Mouse (Mus musculus) kidney, adult 18-20 months (tissue): ENCODE results near the gene Gpr27.

Source experiments
- DNase-seq: peaks from one replicate; pipeline ENCODE4 v3.0.0; 2021

Gene Gpr27

DNA sequence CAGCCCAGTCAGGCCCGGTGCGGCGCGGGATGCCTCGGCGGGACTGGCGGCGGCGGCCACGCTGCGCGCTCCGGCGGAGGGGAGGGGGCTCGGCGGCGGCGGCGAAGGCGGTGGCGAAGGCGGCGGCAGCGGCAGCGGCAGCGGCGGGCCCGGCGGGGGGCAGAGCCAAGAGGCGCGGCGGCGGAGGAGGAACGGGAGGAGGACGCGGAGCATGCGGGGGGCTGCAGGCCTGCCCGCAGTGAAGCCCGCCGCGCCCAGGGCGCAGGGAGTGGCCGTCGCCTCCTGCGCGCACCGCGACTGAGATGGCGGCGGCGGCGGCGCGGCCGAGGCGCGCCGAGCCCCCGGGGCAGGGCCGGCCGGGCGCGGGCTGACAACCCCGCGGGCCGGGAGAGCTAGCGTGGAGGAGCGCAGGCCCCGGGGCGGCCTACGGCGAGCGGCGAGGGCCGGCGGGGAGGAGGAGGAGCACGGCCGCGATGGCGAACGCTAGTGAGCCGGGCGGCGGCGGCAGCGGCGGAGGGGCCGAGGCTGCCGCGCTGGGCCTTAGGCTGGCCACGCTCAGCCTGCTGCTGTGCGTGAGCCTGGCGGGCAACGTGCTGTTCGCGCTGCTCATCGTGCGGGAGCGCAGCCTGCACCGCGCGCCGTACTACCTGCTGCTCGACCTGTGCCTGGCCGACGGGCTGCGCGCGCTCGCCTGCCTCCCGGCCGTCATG is at the start of gene Gpr27:
Gene Gpr27, plus strand, starts transcription at position 474 of the 710 bp plus-strand sequence.
- peak; percentile 29 for DNase-seq

DNA sequence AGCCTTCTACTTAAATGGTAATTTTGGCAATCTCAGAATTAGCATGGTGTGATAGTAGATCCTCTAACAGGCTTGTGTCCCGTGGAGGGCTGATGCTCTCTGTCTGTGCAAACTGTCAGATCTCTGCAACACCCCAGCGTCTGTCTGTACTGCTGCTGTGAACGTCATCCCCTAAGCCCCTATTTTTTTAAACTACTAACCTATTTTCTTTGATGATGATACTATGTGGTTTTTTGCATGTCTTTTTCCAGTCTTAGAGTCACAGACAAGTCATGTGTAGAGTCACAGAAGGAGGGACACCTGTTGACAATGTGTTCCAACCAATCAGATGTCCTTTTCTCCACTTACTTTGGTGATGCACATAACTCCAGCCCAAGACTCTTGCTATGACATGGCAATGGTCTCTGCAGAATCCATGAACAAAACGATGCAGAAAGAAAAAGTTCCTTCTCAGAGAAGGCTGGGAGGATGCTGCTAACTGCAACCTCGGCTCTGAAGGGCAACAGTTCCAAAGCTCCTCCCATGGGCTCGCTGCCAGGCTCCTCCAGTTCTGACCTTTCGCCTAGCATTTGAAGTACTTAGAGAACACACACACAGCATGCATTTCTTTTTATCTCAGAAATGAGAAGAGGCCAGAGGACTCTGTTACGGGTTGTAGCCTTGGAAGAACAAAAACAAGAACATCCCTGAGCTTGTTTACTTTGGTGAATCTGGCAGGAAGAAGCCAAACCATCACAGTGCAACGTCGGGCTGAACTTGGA is 48.9 kb upstream of the Gpr27 start:
- peak; percentile 75 for DNase-seq

DNA sequence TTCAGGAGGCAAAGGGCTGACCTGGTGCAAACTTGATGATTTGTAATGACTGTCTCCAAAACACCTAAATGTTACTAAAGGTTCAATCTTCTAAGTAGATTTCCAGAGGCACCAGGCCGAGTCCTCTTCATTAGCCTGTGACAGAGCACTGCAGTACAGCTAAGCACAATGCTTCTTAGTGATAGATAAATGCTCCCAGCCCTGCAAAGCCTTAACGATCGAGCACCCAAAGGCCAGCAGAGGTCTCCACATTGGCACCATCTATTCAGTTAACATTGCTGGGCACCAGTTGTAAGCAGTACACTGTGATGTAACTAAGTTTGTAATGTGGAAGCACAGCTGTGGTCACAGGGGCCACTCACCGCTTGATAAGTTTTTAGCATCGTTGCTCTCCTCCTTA is 48.1 kb upstream of the Gpr27 start:
- DNase-seq: no peak

DNA sequence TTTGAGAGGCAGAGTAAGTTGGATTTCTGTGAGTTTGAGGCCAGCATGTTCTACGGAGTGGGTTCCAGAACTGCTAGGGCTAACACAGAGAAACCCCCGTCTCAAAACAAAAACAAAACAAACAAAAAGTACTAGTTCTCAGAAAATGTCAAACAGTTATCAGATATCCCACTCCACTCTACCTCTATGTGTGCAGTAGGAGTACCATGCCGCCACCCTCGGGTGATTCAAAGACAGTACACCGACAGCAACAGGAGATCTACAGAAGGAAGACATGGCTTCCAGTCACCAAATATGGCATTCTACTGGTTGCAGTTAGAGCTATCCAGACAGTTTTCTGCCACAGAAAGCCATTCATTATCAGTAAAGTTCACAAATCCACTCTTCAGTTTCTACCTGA is 47.6 kb upstream of the Gpr27 start:
- no peak for DNase-seq

DNA sequence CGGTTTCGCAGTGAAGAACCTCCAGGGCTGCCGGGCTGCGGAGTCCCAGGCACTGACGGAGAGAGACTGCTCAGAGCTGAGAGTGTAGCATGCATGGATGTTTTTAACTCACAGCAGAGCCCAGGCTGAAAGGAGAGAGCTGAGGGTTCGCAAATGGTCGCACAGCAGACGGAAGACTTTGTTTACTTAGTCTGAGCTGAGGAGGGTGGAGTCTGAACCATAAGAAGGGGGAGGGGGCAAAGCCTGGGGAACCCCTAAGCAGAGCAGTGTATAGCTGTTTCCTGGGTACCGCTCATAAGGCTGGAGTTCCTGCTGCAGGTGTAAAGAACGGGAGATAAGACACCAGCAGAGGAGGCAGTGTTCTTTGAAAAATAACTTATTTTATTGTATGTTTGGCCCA is 46.1 kb upstream of the Gpr27 start:
- DNase-seq: no peak

DNA sequence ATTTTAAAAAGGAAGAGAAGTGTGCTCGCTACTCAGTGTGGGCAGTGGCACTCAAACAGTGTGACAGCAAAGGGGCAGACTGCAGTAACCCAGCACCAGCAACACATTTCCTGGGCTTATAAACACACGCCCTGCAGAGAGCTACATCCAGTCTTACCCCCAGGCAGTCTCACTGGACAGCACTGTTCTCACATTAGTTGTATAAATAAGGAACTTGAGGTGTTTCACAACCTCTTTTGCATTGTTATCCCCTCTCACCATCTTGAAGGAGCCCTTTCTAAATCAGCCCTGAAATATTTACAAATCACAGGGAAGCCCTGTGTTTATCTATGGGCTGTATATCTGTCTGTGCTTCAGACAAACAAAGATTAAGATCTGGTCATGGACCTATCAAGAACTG is 43.2 kb upstream of the Gpr27 start:
- no peak for DNase-seq

DNA sequence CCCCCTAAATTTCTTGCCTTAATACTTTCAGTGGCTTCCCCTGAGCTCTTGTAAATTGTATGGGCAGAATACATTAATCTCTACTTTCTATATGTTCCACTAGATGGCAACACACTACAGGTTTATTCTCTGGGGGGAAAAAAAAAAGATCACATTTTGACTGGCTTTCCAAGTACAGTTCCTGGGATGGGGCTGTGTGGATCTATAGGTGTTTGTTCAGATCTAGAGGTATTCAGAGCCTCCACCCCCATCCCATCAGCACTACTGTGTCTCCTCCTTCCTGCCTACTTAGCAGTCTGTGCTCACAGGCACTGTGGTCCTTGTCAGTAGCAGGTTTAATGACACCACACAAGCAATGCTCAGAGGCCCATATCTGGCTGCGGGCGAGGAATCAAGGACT is 40.1 kb upstream of the Gpr27 start:
- DNase-seq: no peak

DNA sequence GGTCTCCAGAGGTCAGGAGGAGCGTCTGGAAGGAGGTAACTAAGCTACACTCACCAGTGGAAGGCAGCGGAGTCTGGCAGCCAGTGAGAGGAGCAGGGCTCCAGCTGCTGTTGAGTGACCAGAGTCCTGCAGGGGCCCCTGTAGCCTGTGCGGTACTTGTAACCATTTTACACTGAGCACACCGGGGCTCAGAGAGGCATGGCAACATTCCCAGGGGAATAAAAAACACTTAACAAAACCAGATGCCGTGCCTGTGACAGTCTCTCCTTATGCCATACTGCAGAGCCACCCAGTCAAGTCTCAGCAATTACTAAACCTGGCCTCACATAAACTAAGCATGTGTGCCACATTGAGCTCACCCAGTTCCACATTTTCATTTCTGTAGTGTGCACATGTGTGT is 38.1 kb upstream of the Gpr27 start:
- DNase-seq: no peak

DNA sequence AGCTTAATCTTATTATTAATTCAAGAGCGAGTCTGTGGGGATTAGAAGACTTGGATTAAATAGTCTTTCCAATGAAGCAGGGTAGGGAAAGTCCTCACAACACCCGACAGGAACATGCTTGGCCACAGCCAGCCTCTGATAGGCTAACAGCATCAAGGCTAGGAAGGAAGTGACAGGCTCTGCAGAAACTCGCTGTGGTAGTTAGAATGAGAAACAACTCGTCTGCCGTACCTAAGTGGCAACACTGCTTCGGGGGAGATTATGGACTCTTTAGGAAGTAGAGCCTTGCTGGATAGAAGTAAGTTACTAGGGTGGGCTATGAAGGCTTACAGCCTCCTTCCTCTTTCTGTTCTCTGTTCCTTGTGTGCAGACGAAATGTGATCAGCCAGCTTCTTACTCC is 37.0 kb upstream of the Gpr27 start:
- no peak for DNase-seq

DNA sequence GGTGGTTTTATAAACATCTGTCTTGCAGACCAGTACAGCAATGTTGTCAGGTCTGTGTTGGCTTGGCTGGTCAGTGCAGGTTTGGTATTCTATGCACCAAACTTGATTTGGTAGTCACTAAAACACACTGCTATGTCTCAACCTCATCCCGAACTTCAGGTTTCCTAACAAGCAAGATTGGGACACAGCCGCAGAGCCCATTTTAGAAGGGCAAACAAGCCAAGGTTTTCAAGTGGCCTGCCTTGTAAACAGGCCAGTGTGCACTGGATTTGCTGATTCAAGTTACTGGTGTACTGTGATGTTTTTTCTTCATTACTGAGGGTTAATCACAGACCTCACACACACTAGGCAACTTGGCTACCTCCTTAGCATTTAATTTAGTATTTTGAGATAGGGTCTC is 36.4 kb upstream of the Gpr27 start:
- no peak for DNase-seq

DNA sequence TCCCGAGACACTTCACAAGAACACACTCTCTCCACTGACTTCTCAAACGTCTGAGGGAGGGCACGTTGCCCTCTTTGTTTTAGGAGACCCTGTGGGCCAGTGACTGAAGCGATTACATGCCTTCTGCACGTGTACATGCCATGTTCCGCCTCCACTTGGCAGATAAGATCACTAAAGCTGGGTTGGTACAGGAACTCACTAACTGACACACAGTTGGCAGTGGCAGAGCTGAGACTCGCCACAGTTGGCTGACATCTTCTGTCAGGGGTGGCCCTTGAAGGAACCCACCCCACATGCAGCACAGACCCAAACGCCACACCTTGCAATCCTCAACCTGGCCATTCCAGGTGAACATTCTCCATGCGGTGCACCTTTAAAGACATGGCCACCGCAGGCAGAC is 33.9 kb upstream of the Gpr27 start:
- DNase-seq: no peak

DNA sequence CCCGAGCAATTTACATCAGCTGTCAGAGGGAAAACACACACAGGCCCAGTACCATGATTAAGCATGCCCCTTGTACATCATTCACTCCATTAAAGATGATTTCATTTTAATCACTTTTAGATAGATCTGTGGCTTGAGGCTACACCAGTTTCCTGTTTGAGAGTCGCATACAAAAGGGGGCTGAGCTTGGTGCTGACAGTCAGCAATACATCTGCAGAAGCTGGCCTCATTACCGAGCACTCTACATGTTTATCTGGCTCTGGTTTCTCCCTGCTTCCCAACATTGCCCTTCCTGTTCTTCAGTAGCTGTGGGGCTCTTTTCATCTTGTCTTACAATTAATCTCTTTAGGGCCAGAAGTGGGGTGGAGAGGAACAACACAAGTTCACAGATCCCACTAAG is 32.0 kb upstream of the Gpr27 start:
- no peak for DNase-seq

DNA sequence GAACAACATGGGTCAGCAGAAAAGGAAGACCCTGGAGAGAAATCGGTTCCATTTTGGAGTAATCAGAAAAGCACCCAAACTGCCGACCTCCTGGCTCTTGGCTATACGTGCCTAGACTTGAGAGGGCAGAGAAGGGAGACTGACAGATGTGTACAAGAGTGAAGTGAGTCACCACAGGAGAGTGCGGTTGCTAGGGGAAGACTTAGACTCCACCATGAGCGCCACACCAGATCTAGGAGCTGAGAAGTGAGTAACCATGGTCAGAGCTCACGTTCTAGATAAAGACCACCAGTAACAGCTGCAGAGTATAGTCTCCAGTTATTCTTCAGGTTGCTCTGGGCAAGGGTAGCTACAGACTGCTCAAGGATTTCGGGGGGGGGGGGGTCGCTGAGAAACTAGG is 29.2 kb upstream of the Gpr27 start:
- DNase-seq: no peak

DNA sequence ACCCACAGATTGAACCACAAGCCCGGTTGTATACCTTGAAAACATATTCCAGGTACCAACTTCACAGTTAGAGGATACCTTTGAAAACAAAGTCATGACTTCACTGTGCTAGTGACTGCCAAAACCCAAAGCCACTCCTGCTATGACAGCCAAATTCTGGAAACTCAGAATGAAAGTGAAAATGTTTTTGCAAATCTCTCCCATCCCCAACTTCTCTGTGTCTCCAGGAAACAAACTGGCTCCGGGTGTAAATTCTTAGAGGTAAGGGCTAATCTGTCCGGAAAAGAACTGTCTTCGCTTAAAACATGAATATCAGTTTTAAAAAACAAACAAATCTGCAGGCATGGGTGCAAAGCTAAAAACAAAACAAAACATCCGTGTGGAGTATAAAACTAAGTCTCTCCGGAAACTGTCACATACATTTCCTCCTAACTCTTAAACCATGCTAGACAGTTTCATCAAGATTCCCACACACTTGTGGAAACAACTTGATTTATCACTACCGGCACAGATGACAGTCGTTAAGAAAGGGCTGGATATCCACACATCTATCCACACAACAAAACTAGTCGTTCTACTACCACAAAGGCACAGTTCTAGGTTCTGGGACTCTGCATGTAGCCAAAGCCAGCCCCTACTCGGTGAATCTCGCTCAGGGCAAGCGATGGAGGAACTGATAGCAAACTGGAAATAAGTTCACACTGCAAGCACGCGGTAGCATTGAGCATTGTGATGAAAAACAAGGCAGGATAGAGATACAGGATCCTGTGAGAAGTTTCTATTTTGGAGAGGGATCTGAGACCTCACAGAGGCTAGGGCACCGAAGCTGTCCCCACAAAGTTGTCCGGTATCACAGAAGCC is 26.8 kb upstream of the Gpr27 start:
- DNase-seq: no peak

DNA sequence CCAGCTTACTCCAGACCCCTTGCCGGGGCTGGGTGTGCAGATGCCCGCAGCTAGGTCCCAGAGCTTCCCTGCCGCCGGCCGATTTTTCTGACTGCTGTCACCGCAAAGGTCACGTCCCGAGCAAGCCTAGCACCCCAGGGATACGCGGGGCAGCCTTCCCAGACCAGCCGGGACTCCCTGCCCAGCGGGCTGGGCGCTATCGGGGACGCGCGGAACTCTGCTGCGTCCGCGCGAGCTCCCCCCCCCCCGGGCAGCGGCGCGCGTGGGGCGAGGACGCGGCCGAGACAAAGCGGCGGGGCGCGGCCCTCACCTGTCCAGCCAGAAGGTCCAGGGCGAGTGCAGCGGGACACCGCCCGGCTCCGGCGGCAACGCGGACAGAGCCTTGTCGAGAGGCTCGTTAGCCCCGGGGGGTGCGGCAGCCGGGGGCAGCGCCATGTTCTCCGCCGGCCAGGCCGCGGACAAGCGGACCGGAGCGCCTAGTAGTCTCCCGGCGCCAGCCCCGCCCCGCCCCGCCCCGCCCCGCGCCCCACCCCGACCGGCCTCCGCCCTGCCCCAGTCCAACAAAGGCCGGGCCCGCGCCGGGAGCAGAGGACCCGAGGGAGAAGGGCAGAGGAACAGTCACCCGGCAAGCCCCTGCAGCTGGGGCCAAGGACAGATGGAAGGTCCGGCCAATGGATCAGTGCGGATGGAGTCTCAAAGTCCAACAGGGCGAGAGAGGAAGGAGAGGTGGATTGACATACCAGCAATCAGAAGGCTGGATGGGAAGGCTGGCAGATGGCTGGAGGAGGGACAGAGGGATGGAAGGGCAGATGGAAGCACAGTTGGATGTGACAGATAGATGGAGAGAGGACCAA is 25.9 kb upstream of the Gpr27 start, which contains the start of the genes Eif4e3 and Gm20696:
Gene Eif4e3, minus strand, starts transcription at position 454 of the 854 bp plus-strand sequence.
Gene Gm20696, minus strand, starts transcription at position 480 of the 854 bp plus-strand sequence.
- DNase-seq: peak; percentile 75

DNA sequence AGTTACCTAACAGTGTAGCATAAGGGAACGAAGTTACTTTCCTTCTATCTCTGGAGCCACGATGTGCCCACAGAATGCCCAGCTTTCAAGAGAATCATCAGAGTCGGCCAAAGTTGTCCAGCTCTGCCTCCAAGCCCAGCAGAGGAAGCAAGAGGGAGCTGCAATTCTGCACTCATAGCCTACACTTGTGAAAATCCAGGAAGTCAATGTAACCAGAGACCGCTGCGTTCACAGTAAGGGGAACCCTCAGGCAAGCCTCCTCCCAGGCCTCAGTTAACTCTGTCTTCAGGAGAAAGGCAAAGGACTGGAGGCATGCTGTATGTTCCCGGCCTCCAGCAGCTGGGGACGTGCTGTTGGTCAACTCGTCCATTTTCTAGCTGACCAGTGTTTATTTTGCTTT is 25.2 kb upstream of the Gpr27 start:
- DNase-seq: no peak

DNA sequence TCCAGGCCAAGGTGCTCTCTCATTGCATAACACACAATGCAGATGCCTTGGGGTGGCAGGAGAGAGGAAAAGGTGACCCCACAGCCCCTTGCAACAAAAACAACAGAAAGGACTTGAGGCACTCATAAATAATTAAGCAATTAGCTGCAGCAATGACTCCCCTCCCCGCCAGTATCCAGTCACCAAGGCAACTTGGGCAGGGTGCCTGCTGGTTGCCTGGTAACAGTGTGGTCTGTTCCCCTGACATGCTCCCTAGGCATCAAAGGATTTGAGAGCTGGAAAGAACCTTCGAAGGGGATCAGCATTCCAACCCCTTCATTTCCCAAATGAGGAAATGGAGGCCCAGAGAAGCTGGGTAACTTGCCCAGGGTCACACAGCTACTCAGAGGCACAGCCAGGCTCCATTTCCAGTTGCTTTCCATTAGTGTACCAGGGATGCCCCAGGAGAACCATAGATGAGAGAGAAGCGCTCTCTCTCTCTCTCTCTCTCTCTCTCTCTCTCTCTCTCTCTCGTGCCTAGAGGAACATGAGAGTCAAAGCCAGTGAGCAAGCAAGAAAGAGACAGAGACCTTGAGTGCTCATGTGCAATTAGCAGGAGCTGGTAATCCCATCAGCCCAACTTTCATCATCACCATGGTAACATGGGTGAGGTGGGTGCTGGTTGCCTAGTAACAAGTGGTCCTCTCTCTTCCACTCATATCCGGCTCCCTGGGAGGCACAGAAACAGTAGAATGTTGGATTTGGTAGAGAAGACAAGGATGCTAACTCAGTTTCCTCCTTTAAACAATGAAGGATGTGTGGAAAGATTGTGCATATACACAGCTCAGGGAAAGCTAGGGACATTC is 22.8 kb upstream of the Gpr27 start:
- peak; percentile 50 for DNase-seq

DNA sequence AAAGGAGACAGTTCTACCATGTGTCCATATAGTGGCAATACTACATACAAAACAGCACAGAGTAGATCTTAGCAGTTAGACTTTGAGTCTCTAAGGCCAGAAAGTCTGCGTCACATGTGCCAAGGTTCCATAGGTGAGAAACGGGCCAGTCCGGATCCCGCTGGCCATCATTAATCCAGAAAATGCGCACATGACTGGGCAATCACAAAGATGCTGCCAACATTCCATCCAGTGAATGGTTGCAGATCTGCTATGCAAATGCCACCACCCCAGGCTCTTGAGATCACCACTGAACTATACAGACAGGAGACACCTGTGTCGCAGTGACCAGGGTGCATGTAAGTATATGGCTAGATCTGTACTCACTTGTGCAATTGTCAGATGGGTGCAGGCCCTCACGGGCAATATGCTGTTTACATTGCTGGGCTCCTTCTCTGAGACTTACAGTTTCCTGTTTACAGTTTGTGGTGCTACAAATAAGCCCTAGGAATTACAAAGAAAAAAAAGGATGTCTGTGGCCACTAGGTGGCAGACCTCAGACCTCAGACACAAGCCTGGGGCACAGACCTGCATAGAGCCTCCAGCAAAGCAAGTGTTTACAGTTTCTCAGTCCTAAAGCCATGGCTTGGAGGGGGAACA is 21.9 kb upstream of the Gpr27 start:
- peak; percentile 56 for DNase-seq

DNA sequence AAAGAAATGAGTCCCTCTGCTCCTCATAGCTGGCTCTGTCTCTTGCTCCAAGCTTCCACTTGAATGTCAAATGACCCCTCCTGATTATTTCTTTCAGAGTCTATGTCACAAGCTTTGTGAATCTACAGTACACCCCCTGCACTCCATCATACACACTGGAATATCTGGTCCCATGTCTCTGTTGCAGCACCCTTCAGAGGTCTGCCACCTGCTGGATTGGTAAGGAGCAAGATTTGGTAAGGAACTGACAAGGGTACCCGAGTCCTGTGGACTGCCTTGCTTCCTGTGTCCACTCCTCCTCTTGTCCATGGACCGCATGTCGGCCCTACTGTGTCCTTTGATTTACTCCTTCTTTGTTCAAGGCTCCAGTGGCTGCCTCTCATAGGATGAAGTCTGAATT is 20.7 kb upstream of the Gpr27 start:
- no peak for DNase-seq

DNA sequence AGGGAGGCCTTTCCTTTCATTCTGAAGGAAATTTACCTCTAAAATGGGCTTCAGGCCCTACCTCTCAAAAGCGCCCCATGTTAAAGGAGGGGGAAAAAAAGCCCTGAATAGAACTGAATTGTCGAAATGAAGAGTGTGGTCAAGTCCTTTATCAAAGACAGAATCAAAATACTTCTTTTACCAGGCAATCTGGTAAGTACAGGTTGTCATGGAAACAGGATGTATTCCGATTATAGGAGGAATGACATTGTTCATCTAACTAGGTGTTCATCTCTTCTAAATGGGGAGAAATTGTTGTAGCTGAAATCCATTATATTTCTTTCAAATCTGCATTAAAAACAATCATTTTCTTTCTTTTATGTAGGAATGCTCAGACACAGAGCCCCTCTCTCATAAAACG is 18.0 kb upstream of the Gpr27 start:
- no peak for DNase-seq

DNA sequence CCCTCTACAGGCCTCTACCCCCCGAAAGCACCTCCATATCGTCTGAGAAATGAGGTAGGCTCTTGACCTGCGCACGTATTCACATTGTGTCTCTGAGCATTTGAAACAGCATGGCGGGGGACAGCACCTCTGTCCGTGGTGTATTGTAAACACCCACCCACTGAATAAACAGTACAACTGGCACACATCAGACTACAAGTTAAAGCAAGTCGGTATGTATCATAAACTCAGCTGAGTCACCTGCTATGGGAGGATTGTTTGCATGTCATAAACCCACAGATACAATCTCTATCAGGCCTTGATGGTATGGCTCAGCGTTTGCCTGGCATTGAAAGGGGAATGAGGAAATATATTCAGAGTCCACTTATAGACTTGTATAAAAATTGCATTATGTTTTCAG is 15.2 kb upstream of the Gpr27 start:
- no peak for DNase-seq
